Mouse (Mus musculus) gastrocnemius, postnatal 10 days (tissue): Measurements from ENCODE around the gene Hist1h2bf. TPM values are rescaled to one million over a fixed set of nuclear protein-coding genes. Genes with fewer than 3 reads are reported as not detected.
"Not testable (repeated sequence)": the region's sequence is repeated elsewhere in the genome, so short reads cannot be mapped to it uniquely, and the experiment has no call there.

Source experiments
- DNase-seq: peaks from one replicate; pipeline ENCODE4 v3.0.0; 2021; ENCODE audit warnings: mixed read lengths
- long read RNA-seq, 2 experiments: library from polyadenylated mRNA; stranded (forward); transcript quantifications; one replicate each; pipeline ENCODE4 v2.0.0; 2021
- total RNA-seq, 2 experiments: library from RNA; stranded (reverse); gene quantifications; 2 replicates each; pipeline ENCODE4 v1.2.3; 2021

Hist1h2bf gene
- total RNA-seq, result 100 to 1,000 TPM; 121 to 140 TPM
- long read RNA-seq, experiment 1, result 0 reads
- long read RNA-seq, experiment 2, result 0 reads

GRCm38 (mm10) chr13:23573898-23574524 is at the start of gene Hist1h2bf, which contains the start of gene Hist1h2ad:
TSS of gene Hist1h2bf (minus strand) at chr13:23574196.
TSS of gene Hist1h2ad (plus strand) at chr13:23574381.
- peak; percentile 75 for DNase-seq

GRCm38 (mm10) chr13:23622861-23623450 is 49.0 kb upstream of the Hist1h2bf start:
- peak; percentile 8 for DNase-seq

GRCm38 (mm10) chr13:23622175-23622671 is 48.2 kb upstream of the Hist1h2bf start, which contains the start of gene Hist1h1e:
TSS of gene Hist1h1e (minus strand) at chr13:23622558.
- peak; percentile 93 for DNase-seq

GRCm38 (mm10) chr13:23621532-23622174 is 47.7 kb upstream of the Hist1h2bf start:
- DNase-seq, result peak; percentile 55

- peak; percentile 56 for DNase-seq
Measured at GRCm38 (mm10) chr13:23620733-23621531, 46.9 kb upstream of the Hist1h2bf start, which contains the start of gene Hist1h2be. TSS of gene Hist1h2be (minus strand) at chr13:23621124.

- no peak for DNase-seq
Measured at GRCm38 (mm10) chr13:23620056-23620732, 46.2 kb upstream of the Hist1h2bf start.

- DNase-seq, result no peak
Measured at GRCm38 (mm10) chr13:23611638-23612037, 37.6 kb upstream of the Hist1h2bf start.

GRCm38 (mm10) chr13:23610393-23610792 is 36.4 kb upstream of the Hist1h2bf start:
- no peak for DNase-seq

GRCm38 (mm10) chr13:23609844-23610243 is 35.8 kb upstream of the Hist1h2bf start:
- DNase-seq, result no peak

- DNase-seq, result no peak
Measured at GRCm38 (mm10) chr13:23609209-23609608, 35.2 kb upstream of the Hist1h2bf start.

GRCm38 (mm10) chr13:23605052-23605451 is 31.1 kb upstream of the Hist1h2bf start:
- DNase-seq, result no peak

GRCm38 (mm10) chr13:23604452-23604851 is 30.5 kb upstream of the Hist1h2bf start:
- no peak for DNase-seq

GRCm38 (mm10) chr13:23603182-23603699 is 29.2 kb upstream of the Hist1h2bf start:
- DNase-seq, result no peak

GRCm38 (mm10) chr13:23597957-23598356 is 24.0 kb upstream of the Hist1h2bf start:
- DNase-seq, result peak; percentile 83

- DNase-seq, result no peak
Measured at GRCm38 (mm10) chr13:23595622-23596372, 21.8 kb upstream of the Hist1h2bf start.

GRCm38 (mm10) chr13:23595185-23595584 is 21.2 kb upstream of the Hist1h2bf start:
- DNase-seq, result no peak

- no peak for DNase-seq
Measured at GRCm38 (mm10) chr13:23593051-23593770, 19.2 kb upstream of the Hist1h2bf start.

GRCm38 (mm10) chr13:23592614-23593013 is 18.6 kb upstream of the Hist1h2bf start:
- no peak for DNase-seq

GRCm38 (mm10) chr13:23591886-23592285 is 17.9 kb upstream of the Hist1h2bf start:
- DNase-seq, result not testable (repeated sequence)

GRCm38 (mm10) chr13:23591206-23591605 is 17.2 kb upstream of the Hist1h2bf start:
- DNase-seq, result no peak
